Mouse (Mus musculus): Measurements from ENCODE around the gene Ptpro.
"Not testable (repeated sequence)": the region's sequence is repeated elsewhere in the genome, so short reads cannot be mapped to it uniquely, and the experiment has no call there.

The Ptpro gene

GRCm38 (mm10) chr6:137386935-137387334 is 134.8 kb downstream of the Ptpro start:
- no peak for DNase-seq (ENCODE audit: low spot score)

GRCm38 (mm10) chr6:137395075-137395474 is 143.0 kb downstream of the Ptpro start:
- no peak for DNase-seq (ENCODE audit: low spot score)

- DNase-seq (ENCODE audit: low spot score) = no peak
These were observed 144.1 kb downstream of the Ptpro start for GRCm38 (mm10) chr6:137396106-137396793.

- no peak for DNase-seq (ENCODE audit: low spot score)
These were observed 145.2 kb downstream of the Ptpro start for GRCm38 (mm10) chr6:137397358-137397757.

GRCm38 (mm10) chr6:137404196-137404595 is 152.1 kb downstream of the Ptpro start:
- no peak for DNase-seq (ENCODE audit: low spot score)

- no peak for DNase-seq (ENCODE audit: low spot score)
These were observed 153.6 kb downstream of the Ptpro start for GRCm38 (mm10) chr6:137405690-137406089.

GRCm38 (mm10) chr6:137410510-137410909 is 158.4 kb downstream of the Ptpro start:
- DNase-seq (ENCODE audit: low spot score) = no peak

GRCm38 (mm10) chr6:137411901-137412378 is 159.8 kb downstream of the Ptpro start:
- DNase-seq (ENCODE audit: low spot score) = no peak

- no peak for DNase-seq (ENCODE audit: low spot score)
These were observed 160.9 kb downstream of the Ptpro start for GRCm38 (mm10) chr6:137413045-137413444.

- DNase-seq (ENCODE audit: low spot score) = peak; percentile 74
These were observed 162.6 kb downstream of the Ptpro start for GRCm38 (mm10) chr6:137414531-137415405.

GRCm38 (mm10) chr6:137422777-137423176 is 170.7 kb downstream of the Ptpro start:
- no peak for DNase-seq (ENCODE audit: low spot score)

- DNase-seq (ENCODE audit: low spot score) = no peak
These were observed 171.7 kb downstream of the Ptpro start for GRCm38 (mm10) chr6:137423830-137424229.

GRCm38 (mm10) chr6:137425500-137426432 is 173.6 kb downstream of the Ptpro start:
- no peak for DNase-seq (ENCODE audit: low spot score)

- DNase-seq (ENCODE audit: low spot score) = no peak
These were observed 181.5 kb downstream of the Ptpro start for GRCm38 (mm10) chr6:137433521-137434137.

GRCm38 (mm10) chr6:137437486-137437885 is 185.4 kb downstream of the Ptpro start:
- DNase-seq (ENCODE audit: low spot score) = no peak

GRCm38 (mm10) chr6:137437902-137438580 is 185.9 kb downstream of the Ptpro start:
- peak; percentile 40 for DNase-seq (ENCODE audit: low spot score)

GRCm38 (mm10) chr6:137440559-137441486 is 188.7 kb downstream of the Ptpro start:
- DNase-seq (ENCODE audit: low spot score) = no peak

- DNase-seq (ENCODE audit: low spot score) = no peak
These were observed 191.0 kb downstream of the Ptpro start for GRCm38 (mm10) chr6:137443089-137443488.

GRCm38 (mm10) chr6:137446116-137446515 is 194.0 kb downstream of the Ptpro start:
- DNase-seq (ENCODE audit: low spot score) = not testable (repeated sequence)
